Mouse (Mus musculus) heart, postnatal 0 days (tissue): ENCODE results near the gene Zfp385c. TPM values are rescaled to one million over a fixed set of nuclear protein-coding genes. Genes with fewer than 3 reads are reported as not detected.
A peak's percentile ranks its signal among the peaks of the same experiment; 100 is the strongest.

Experiments used
- ATAC-seq: fragments of 200-750 bp; cut with Nextera tagmentation; 2 replicates; pipeline ENCODE4 v1.8.0; 2017; ENCODE audit warnings: low read depth, moderate number of reproducible peaks, moderate library complexity; ENCODE audit not compliant: insufficient read depth
- DNase-seq: peaks from one replicate; pipeline ENCODE4 v3.0.0-alpha.2; 2016; ENCODE audit warnings: low spot score
- H3K27ac ChIP-seq: fragments of 300-500 bp; sonication (generic); 2 replicates; pipeline ENCODE4 v1.5.1; 2014; ENCODE audit warnings: low read depth, mild to moderate bottlenecking
- H3K27me3 ChIP-seq: fragments of 300-500 bp; sonication (generic); 2 replicates; pipeline ENCODE4 v1.6.1; 2014; ENCODE audit warnings: low read length, mixed read lengths; ENCODE audit not compliant: control insufficient read depth, insufficient read depth
- H3K36me3 ChIP-seq: fragments of 300-500 bp; sonication (generic); replicated peaks from 2 replicates; pipeline ENCODE4 v1.6.1; 2014; ENCODE audit warnings: low read length, mixed read lengths; ENCODE audit not compliant: control insufficient read depth, insufficient read depth
- H3K4me1 ChIP-seq: fragments of 300-500 bp; sonication (generic); 2 replicates; pipeline ENCODE4 v1.6.1; 2014; ENCODE audit warnings: antibody characterized with exemption; ENCODE audit not compliant: control insufficient read depth, insufficient read depth
- H3K4me2 ChIP-seq: fragments of 300-500 bp; sonication (generic); 2 replicates; pipeline ENCODE4 v1.6.1; 2014; ENCODE audit warnings: low read depth, mild to moderate bottlenecking, low read length, moderate library complexity
- H3K4me3 ChIP-seq: fragments of 300-500 bp; sonication (generic); 2 replicates; pipeline ENCODE4 v1.5.1; 2014; ENCODE audit warnings: low read depth, low read length
- H3K9ac ChIP-seq: fragments of 300-500 bp; sonication (generic); replicated peaks from 2 replicates; pipeline ENCODE4 v1.6.1; 2014; ENCODE audit warnings: low read depth, low read length, mixed read lengths
- H3K9me3 ChIP-seq: fragments of 300-500 bp; sonication (generic); replicated peaks from 2 replicates; pipeline ENCODE4 v1.6.1; 2016; ENCODE audit warnings: low read length; ENCODE audit not compliant: control insufficient read depth
- CTCF ChIP-seq: IDR thresholded peaks from 2 replicates; pipeline ENCODE4 v1.5.1; 2016; ENCODE audit warnings: antibody characterized with exemption, control low read depth, low read depth
- EP300 ChIP-seq: IDR thresholded peaks from 2 replicates; pipeline ENCODE4 v1.6.1; 2016; ENCODE audit warnings: antibody characterized with exemption, low read depth
- WGBS: fragments of 180-500 bp; shearing (Covaris S2); extraction: QIAGEN DNeasy Blood & Tissue Kit; methylation state at CpG from one replicate; pipeline ENCODE4 v1.1.7; 2014; 5-methylcytosine and 5-hydroxymethylcytosine counted together
- polyA plus RNA-seq: library from polyadenylated mRNA; unstranded; fragments of >200 nt; fragmentation: Nextera tagmentation; extraction: Ambion mirVana; gene quantifications from 2 replicates; pipeline ENCODE4 v1.2.1, GENCODE M21; 2015
- total RNA-seq: library from RNA; depleted of rRNA; stranded (reverse); fragments of >200 nt; gene quantifications from 2 replicates; pipeline ENCODE4 v1.2.3, GENCODE M21; 2014; ENCODE audit warnings: low replicate concordance

Gene Zfp385c
- total and polyA plus RNA-seq, 2 experiments from 2014 or later, result 0.40 TPM; not detected in 1

DNA sequence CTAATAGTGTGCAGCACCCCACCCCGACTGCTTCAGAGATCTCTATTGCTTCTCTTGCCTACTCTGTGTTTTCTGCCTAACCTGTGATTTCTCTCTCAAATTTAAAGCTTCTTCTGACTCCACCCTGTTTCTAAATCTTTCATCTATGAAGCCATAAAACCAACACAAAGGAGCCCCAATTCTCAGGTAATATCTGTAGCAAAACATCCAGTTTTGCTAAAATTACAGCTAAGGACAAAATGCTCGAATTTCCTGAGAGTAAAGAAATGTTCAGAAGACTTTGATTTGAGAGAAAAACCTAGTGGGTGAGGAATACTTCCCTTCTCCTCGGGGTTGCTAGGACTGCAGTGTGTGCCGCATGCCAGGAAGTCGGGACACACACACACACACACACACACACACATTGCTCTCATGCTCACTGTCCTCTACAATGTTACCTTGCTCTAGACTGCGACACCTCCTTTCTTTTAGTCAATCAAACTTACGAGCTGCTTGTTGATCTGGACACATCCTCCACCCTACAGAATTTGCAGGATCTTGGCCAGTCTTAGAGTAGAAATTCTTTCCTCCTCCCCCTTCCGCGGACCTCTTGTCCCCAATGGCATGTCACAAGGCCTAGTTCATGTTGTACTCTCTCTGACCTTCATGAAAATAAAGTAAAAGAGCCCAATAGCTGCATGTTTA lies 82.1 kb downstream of the Zfp385c start:
- Histone ChIP-seq H3K27ac (peak overlapping the region; percentile 84), H3K4me3 (0 out of 2 replicates have a peak overlapping the region, but pooled peaks have one; percentile 8), H3K27me3 (no peaks in the 10 kb centered on the region), H3K4me2 (peak overlapping the region; percentile 29), H3K36me3 (peaks cover 15% of the 10 kb centered on the region), H3K4me1 (peaks cover 32% of the 10 kb centered on the region), H3K9ac (0 out of 2 replicates have a peak overlapping the region, but pooled peaks have one; percentile 29), H3K9me3 (no peaks in the 10 kb centered on the region)
- 26% methylated on average over 9 of the region's 9 CpGs for WGBS
- DNase-seq, result peak; percentile 27
- TF ChIP-seq EP300, result no peak
- TF ChIP-seq CTCF, result no peak
- ATAC-seq, result peak; percentile 62; the same call in 1 of the 2 replicates

DNA sequence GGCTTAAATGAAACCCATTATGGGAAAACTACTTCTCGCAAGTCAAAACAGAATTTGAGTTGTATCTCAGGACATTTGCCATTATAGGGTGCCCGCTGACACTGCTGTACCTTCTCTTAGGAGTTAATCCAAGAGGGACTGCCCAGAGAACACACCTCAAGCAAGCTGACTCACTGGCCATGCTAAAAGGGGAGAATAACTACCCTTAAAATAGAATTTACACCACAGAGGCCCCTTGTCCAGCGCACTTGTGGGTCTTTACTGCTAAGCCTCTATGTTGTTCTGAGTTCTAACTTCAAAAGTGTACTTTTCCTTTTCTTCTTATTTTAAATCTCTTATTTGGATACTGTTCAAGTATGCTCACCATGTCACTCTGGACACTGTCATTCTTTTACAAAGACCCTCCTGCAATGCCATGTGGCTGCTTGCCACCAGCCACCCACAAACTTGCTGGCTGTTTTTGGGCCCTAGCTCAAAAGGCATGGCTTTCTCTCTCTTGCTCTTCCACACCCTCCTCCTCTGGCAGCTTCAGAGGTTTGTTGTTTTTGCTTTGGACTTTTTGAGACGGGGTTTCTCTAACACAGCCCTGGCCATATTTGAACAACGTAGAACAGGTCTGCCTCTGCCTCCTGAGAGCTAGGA lies 82.8 kb downstream of the Zfp385c start:
- ATAC-seq (0 out of 2 replicates have a peak, but pooled peaks have one; percentile 37), DNase-seq (no peak)
- Histone ChIP-seq H3K27me3 (no peaks in the 10 kb centered on the region), H3K27ac (peak overlapping the region; percentile 84), H3K9me3 (no peaks in the 10 kb centered on the region), H3K4me1 (peaks cover 32% of the 10 kb centered on the region), H3K9ac (peak overlapping the region; percentile 29; the same call in 1 of the 2 replicates), H3K36me3 (peaks cover 15% of the 10 kb centered on the region), H3K4me3 (0 out of 2 replicates have a peak overlapping the region, but pooled peaks have one; percentile 8), H3K4me2 (peak overlapping the region; percentile 29)
- TF ChIP-seq CTCF (no peak), EP300 (no peak)
- WGBS, result 49% methylated on average over 5 of the region's 5 CpGs

DNA sequence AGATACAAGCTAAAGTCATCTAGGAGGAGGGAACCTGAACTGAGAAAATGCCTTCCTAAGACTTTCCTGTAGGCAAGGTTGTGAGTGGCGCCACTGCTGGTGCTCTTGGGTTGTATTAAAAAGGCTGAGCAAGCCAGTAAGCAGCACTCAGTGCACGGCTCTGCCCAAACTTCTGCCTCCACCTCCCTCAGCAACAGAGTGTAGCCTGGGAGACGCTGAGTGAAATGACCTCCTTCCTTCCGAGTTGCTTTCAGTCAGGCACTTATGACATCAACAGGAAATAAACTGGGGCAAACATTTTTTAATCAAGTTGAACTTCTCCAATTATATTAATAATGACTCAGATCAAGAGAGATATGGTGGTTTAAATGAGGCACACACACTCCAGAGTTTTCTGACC lies 83.5 kb downstream of the Zfp385c start:
- WGBS, result 42% methylated on average over 4 of the region's 4 CpGs
- ATAC-seq, result no peak
- no peak overlapping the region for H3K9ac ChIP-seq
- no peak overlapping the region; the same call in 1 of the 2 replicates for H3K4me2 ChIP-seq
- H3K9me3 ChIP-seq, result no peaks in the 10 kb centered on the region
- peak overlapping the region; percentile 84 for H3K27ac ChIP-seq
- no peak overlapping the region for H3K4me3 ChIP-seq
- no peaks in the 10 kb centered on the region for H3K27me3 ChIP-seq
- DNase-seq, result no peak
- peaks cover 15% of the 10 kb centered on the region for H3K36me3 ChIP-seq
- peaks cover 32% of the 10 kb centered on the region for H3K4me1 ChIP-seq
- TF ChIP-seq EP300, result no peak

DNA sequence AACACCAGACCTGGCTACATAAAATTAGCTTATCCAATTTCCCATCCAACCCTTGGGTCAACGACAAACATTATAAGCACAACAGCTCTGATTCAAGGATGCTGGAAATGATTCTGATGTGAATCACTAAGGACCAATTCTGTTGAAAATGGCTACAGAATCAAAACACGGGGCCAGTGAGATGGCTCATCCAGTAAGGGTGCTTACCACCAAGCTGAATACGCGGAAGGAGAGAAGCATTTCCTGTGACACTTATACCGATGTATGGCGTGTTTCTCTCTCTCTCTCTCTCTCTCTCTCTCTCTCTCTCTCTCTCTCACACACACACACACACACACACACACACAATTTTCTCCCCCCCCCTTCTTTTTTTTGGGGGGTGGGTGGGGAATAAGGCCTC lies 85.1 kb downstream of the Zfp385c start:
- TF ChIP-seq CTCF (no peak), EP300 (no peak)
- no peak for ATAC-seq
- Histone ChIP-seq H3K27ac (no peak overlapping the region), H3K9me3 (no peaks in the 10 kb centered on the region), H3K4me2 (no peak overlapping the region), H3K4me1 (peaks cover 25% of the 10 kb centered on the region), H3K36me3 (peaks cover 15% of the 10 kb centered on the region), H3K27me3 (no peaks in the 10 kb centered on the region), H3K9ac (no peak overlapping the region), H3K4me3 (no peak overlapping the region)
- WGBS, result 80% methylated on average over 6 of the region's 6 CpGs
- no peak for DNase-seq

DNA sequence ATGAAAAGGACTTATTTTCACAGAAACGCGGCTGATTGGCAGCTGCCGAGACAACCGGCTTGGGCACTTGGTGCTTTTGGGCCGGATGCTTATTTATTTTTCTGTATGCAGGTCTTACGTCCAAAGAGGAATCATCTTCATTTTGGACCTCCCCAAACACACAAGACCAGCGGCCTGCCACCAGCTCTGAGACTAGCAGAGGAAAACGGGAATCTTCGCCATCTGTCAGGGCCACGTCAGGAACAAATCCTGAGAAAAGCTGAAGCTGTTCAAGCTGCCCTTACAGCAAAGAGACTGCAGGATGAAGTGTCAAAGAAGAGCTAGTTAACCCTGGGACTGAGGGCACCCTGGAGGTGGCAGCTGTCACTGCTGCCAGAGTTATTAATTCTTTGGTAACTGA lies 86.8 kb downstream of the Zfp385c start:
- no peak overlapping the region for H3K4me2 ChIP-seq
- no peaks in the 10 kb centered on the region for H3K9me3 ChIP-seq
- 88% methylated on average over 10 of the region's 10 CpGs for WGBS
- H3K27ac ChIP-seq, result no peak overlapping the region
- no peaks in the 10 kb centered on the region for H3K27me3 ChIP-seq
- H3K4me1 ChIP-seq, result peaks cover 18% of the 10 kb centered on the region
- no peak for ATAC-seq
- DNase-seq, result no peak
- no peak overlapping the region for H3K4me3 ChIP-seq
- TF ChIP-seq EP300, result no peak
- no peak for TF ChIP-seq CTCF
- no peak overlapping the region for H3K9ac ChIP-seq
- H3K36me3 ChIP-seq, result peaks cover 25% of the 10 kb centered on the region
